8 mouse cellular contexts compared by ENCODE assay signal in genomic region chr16:91011847-91012246, GRCm38 (mm10). TPM values are rescaled to one million over a fixed set of nuclear protein-coding genes. Genes with fewer than 3 reads are reported as not detected.
DNase-seq lines count a peak whose midpoint lies in the region; ATAC-seq lines count a peak whose summit lies in the region.

No protein-coding gene starts in this region.

- peaks cover 11% of the 10 kb centered on the region for H3K4me1 ChIP-seq in lung, embryonic 16.5 days (replicated peaks; ENCODE audit: control insufficient read depth, insufficient read depth, low read length)
- H3K4me1 ChIP-seq in forebrain, embryonic 12.5 days, result peaks cover 24% of the 10 kb centered on the region
- H3K4me1 ChIP-seq in liver, embryonic 11.5 days (replicated peaks; ENCODE audit: control insufficient read depth, insufficient read depth, low read length), result peaks cover 10% of the 10 kb centered on the region

- H3K27ac ChIP-seq in lung, embryonic 16.5 days (ENCODE audit: low read length), result peak overlapping the region; percentile 91; the same call in 1 of the 2 replicates
- H3K27ac ChIP-seq in forebrain, embryonic 12.5 days, result peak overlapping the region; percentile 91
- peak overlapping the region; percentile 88; the same call in 1 of the 2 replicates for H3K27ac ChIP-seq in liver, embryonic 11.5 days (ENCODE audit: low read depth, low read length)

- H3K9me3 ChIP-seq in lung, embryonic 16.5 days (ENCODE audit: control insufficient read depth, low read length), result no peaks in the 10 kb centered on the region
- no peaks in the 10 kb centered on the region for H3K9me3 ChIP-seq in forebrain, embryonic 12.5 days
- no peaks in the 10 kb centered on the region for H3K9me3 ChIP-seq in liver, embryonic 11.5 days (ENCODE audit: control insufficient read depth, low read length)

- peaks cover 15% of the 10 kb centered on the region for H3K36me3 ChIP-seq in lung, embryonic 16.5 days (ENCODE audit: control insufficient read depth, insufficient read depth, low read length)
- peaks cover 26% of the 10 kb centered on the region for H3K36me3 ChIP-seq in forebrain, embryonic 12.5 days (replicated peaks)
- peaks cover 17% of the 10 kb centered on the region for H3K36me3 ChIP-seq in liver, embryonic 11.5 days (ENCODE audit: control insufficient read depth, insufficient read depth, low read length)
- peaks cover 8% of the 10 kb centered on the region for H3K36me3 ChIP-seq in splenic B cell, adult 2 months (ENCODE audit: control insufficient read depth, insufficient read depth, low read length, poor library complexity, severe bottlenecking)

- H3K4me3 ChIP-seq in lung, embryonic 16.5 days (ENCODE audit: low read length), result peak overlapping the region; percentile 90
- peak overlapping the region; percentile 95 for H3K4me3 ChIP-seq in forebrain, embryonic 12.5 days (replicated peaks)
- H3K4me3 ChIP-seq in liver, embryonic 11.5 days (ENCODE audit: low read depth, low read length), result peak overlapping the region; percentile 96

- WGBS in lung, embryonic 16.5 days, result 29% methylated on average over 3 of the region's 3 CpGs
- WGBS in forebrain, embryonic 12.5 days, result 40% methylated on average over 3 of the region's 3 CpGs
- WGBS in liver, embryonic 11.5 days, result 24% methylated on average over 3 of the region's 3 CpGs

- intact Hi-C loops in gastrocnemius, postnatal 36 days (cut with DNase I), result no loop called here

- DNase-seq in lung, postnatal 14 days, result no peak
- no peak for DNase-seq in liver, embryonic 11.5 days (ENCODE audit: low spot score)
- DNase-seq in splenic B cell, adult 2 months (ENCODE audit: low read depth, low spot score), result peak; percentile 83
- no peak for DNase-seq in gastrocnemius, postnatal 36 days
- DNase-seq in layer of hippocampus, adult 9-11 months, result no peak

- H3K4me2 ChIP-seq in lung, embryonic 16.5 days (ENCODE audit: low read depth, low read length), result peak overlapping the region; percentile 86
- peak overlapping the region; percentile 76 for H3K4me2 ChIP-seq in forebrain, embryonic 12.5 days
- H3K4me2 ChIP-seq in liver, embryonic 11.5 days, result peak overlapping the region; percentile 96

- H3K9ac ChIP-seq in lung, embryonic 16.5 days (ENCODE audit: low read length), result no peak overlapping the region
- peak overlapping the region; percentile 89 for H3K9ac ChIP-seq in forebrain, embryonic 12.5 days
- peak overlapping the region; percentile 90; the same call in 1 of the 2 replicates for H3K9ac ChIP-seq in liver, embryonic 11.5 days (ENCODE audit: low read depth, low read length)

- no peak for ATAC-seq in lung, embryonic 16.5 days (ENCODE audit: low read depth)
- ATAC-seq in forebrain, embryonic 12.5 days (ENCODE audit: low FRiP score), result no peak
- ATAC-seq in liver, embryonic 11.5 days (replicated peaks; ENCODE audit: low FRiP score), result no peak
- ATAC-seq in inflammation-experienced regulatory T-cells, adult 6 months, result no peak

- H3K27me3 ChIP-seq in lung, embryonic 16.5 days (ENCODE audit: control insufficient read depth, insufficient read depth, low read depth, low read length), result no peaks in the 10 kb centered on the region
- H3K27me3 ChIP-seq in forebrain, embryonic 12.5 days, result no peaks in the 10 kb centered on the region
- H3K27me3 ChIP-seq in liver, embryonic 11.5 days (replicated peaks; ENCODE audit: control insufficient read depth, insufficient read depth, low read length), result no peaks in the 10 kb centered on the region
- no peaks in the 10 kb centered on the region for H3K27me3 ChIP-seq in splenic B cell, adult 2 months (ENCODE audit: control insufficient read depth, insufficient read depth, low read length, poor library complexity, severe bottlenecking)

RNA-seq across cellular contexts. Expression of gene Synj1, which starts 0.7 kb away (rescaled TPM):
- polyA plus RNA-seq in lung, embryonic 16.5 days (2015; fragmentation: Nextera tagmentation; extraction: Ambion mirVana), result 14.7 and 15.6 TPM in 2 replicates
- polyA plus RNA-seq in forebrain, embryonic 12.5 days (2016; fragmentation: Nextera tagmentation; extraction: Ambion mirVana), result 25.2 and 26.6 TPM in 2 replicates
- polyA plus RNA-seq in liver, embryonic 11.5 days (2014; fragmentation: Nextera tagmentation; extraction: Ambion mirVana), result 20.5 and 22.7 TPM in 2 replicates
- 10 to 100 TPM; 11.2 to 11.5 TPM for total RNA-seq in gastrocnemius, postnatal 36 days (2021)
- 10 to 100 TPM; 31.5 to 33.9 (median 33.2) TPM for polyA plus RNA-seq in inflammation-experienced regulatory T-cells, adult 6 months (2017; shearing (Covaris generic))

RNA-seq across cellular contexts. Expression of gene Paxbp1, which starts 32.5 kb away (rescaled TPM):
- 43.1 and 45.8 TPM in 2 replicates for polyA plus RNA-seq in lung, embryonic 16.5 days (2015; fragmentation: Nextera tagmentation; extraction: Ambion mirVana)
- polyA plus RNA-seq in forebrain, embryonic 12.5 days (2016; fragmentation: Nextera tagmentation; extraction: Ambion mirVana), result 105 TPM in 2 replicates
- 54.1 and 61.1 TPM in 2 replicates for polyA plus RNA-seq in liver, embryonic 11.5 days (2014; fragmentation: Nextera tagmentation; extraction: Ambion mirVana)
- 10 to 100 TPM in 1 of 2 experiments, 1 to 10 TPM in 1; 8.5 to 11.5 TPM for total RNA-seq in gastrocnemius, postnatal 36 days (2021)
- 100 to 1,000 TPM in 2 of 3 experiments, 10 to 100 TPM in 1; 70.7 to 130 (median 118) TPM for polyA plus RNA-seq in inflammation-experienced regulatory T-cells, adult 6 months (2017; shearing (Covaris generic))
